8 mouse cellular contexts compared by ENCODE assay signal in genomic region chr11:101164351-101164665, GRCm38 (mm10). TPM values are rescaled to one million over a fixed set of nuclear protein-coding genes. Genes with fewer than 3 reads are reported as not detected.
DNase-seq lines count a peak whose midpoint lies in the region; ATAC-seq and TF ChIP-seq lines count a peak whose summit lies in the region.

No protein-coding gene starts in this region.

- peak overlapping the region; percentile 3; the same call in 1 of the 2 replicates for H3K4me3 ChIP-seq in spleen, adult 2 months (ENCODE audit: extremely low read depth, insufficient read depth, insufficient read length)
- peak overlapping the region; percentile 40 for H3K4me3 ChIP-seq in limb, embryonic 14.5 days (replicated peaks; ENCODE audit: low read length)
- H3K4me3 ChIP-seq in stomach, embryonic 14.5 days (ENCODE audit: low read depth, low read length) = peak overlapping the region; percentile 10

- H3K36me3 ChIP-seq in spleen, adult 2 months (ENCODE audit: control insufficient read depth, insufficient read depth, low read length) = no peaks in the 10 kb centered on the region
- H3K36me3 ChIP-seq in limb, embryonic 14.5 days (ENCODE audit: control insufficient read depth, insufficient read depth, low read length) = peaks cover 62% of the 10 kb centered on the region
- peaks cover 62% of the 10 kb centered on the region for H3K36me3 ChIP-seq in stomach, embryonic 14.5 days (ENCODE audit: control insufficient read depth, insufficient read depth, low read length)

- TF ChIP-seq POLR2A in spleen, adult 2 months (IDR thresholded peaks at IDR 0.05; ENCODE audit: low read depth, low read length) = no peak
- TF ChIP-seq POLR2A in limb, embryonic 14.5 days (IDR thresholded peaks at IDR 0.05; ENCODE audit: borderline replicate concordance, extremely low read depth, insufficient read depth, insufficient read length) = no peak

- H3K9me3 ChIP-seq in limb, embryonic 14.5 days (ENCODE audit: control insufficient read depth, low read length) = no peaks in the 10 kb centered on the region
- H3K9me3 ChIP-seq in stomach, embryonic 14.5 days (ENCODE audit: control insufficient read depth, low read depth, low read length) = no peaks in the 10 kb centered on the region

- H3K27me3 ChIP-seq in spleen, adult 2 months (ENCODE audit: control insufficient read depth, insufficient read depth, low read length) = peaks cover 26% of the 10 kb centered on the region
- H3K27me3 ChIP-seq in limb, embryonic 14.5 days (ENCODE audit: control insufficient read depth, insufficient read depth, low read length) = peaks cover 75% of the 10 kb centered on the region
- peaks cover 10% of the 10 kb centered on the region; the same call in 1 of the 2 replicates for H3K27me3 ChIP-seq in stomach, embryonic 14.5 days (ENCODE audit: control insufficient read depth, insufficient read depth, low read length)

- H3K4me1 ChIP-seq in spleen, adult 2 months (ENCODE audit: control insufficient read depth, insufficient read depth, insufficient read length) = peaks cover 6% of the 10 kb centered on the region
- H3K4me1 ChIP-seq in limb, embryonic 14.5 days (ENCODE audit: control insufficient read depth, insufficient read depth, low read length) = peaks cover 14% of the 10 kb centered on the region
- H3K4me1 ChIP-seq in stomach, embryonic 14.5 days (ENCODE audit: control insufficient read depth, insufficient read depth, low read length) = peaks cover 22% of the 10 kb centered on the region; the same call in 1 of the 2 replicates

- peak; percentile 18 for DNase-seq in cerebellum, adult 11 months
- DNase-seq in cerebellum, adult 9-10 months = no peak
- DNase-seq in spleen, adult 2 months (ENCODE audit: low read depth in 1 of 2, low spot score in 2 of 2) = no peak
- no peak for DNase-seq in spleen, postnatal 14 days (ENCODE audit: low spot score in 2 of 2)
- DNase-seq in limb, embryonic 14.5 days (ENCODE audit: low spot score) = no peak
- DNase-seq in ovary, postnatal 14 days (ENCODE audit: low spot score) = no peak

- no peak overlapping the region for H3K27ac ChIP-seq in spleen, adult 2 months (ENCODE audit: insufficient read depth, low read length)
- H3K27ac ChIP-seq in limb, embryonic 14.5 days (replicated peaks; ENCODE audit: low read depth, low read length) = no peak overlapping the region
- H3K27ac ChIP-seq in stomach, embryonic 14.5 days (ENCODE audit: low read length) = no peak overlapping the region

- H3K4me2 ChIP-seq in limb, embryonic 14.5 days (replicated peaks; ENCODE audit: low read depth, low read length, severe bottlenecking) = peak overlapping the region; percentile 71
- peak overlapping the region; percentile 25 for H3K4me2 ChIP-seq in stomach, embryonic 14.5 days (replicated peaks; ENCODE audit: low read depth, low read length)

- no peak for TF ChIP-seq CTCF in spleen, adult 2 months (IDR thresholded peaks at IDR 0.05; ENCODE audit: extremely low read depth, insufficient read depth, insufficient read length, insufficient replicate concordance)

- ATAC-seq in limb, embryonic 14.5 days (ENCODE audit: low FRiP score, low read depth) = no peak
- ATAC-seq in stomach, embryonic 14.5 days (ENCODE audit: insufficient number of reproducible peaks, insufficient read depth, low FRiP score, low read depth) = no peak
- no peak for ATAC-seq in activated CD4-positive, CD25-positive, alpha-beta regulatory T cell, adult 4 months

- WGBS in spleen, adult 2 months = 35% methylated on average over 21 of the region's 21 CpGs
- 6% methylated on average over 21 of the region's 21 CpGs for WGBS in limb, embryonic 14.5 days
- 30% methylated on average over 21 of the region's 21 CpGs for WGBS in stomach, embryonic 14.5 days

- H3K9ac ChIP-seq in limb, embryonic 14.5 days (ENCODE audit: low read depth, low read length, severe bottlenecking) = peak overlapping the region; percentile 49
- no peak overlapping the region for H3K9ac ChIP-seq in stomach, embryonic 14.5 days (replicated peaks; ENCODE audit: low read depth, low read length)

RNA-seq across cellular contexts. Expression of gene Cntnap1, which starts 6.0 kb away (rescaled TPM):
- 1.3 and 1.4 TPM in 2 replicates for polyA plus RNA-seq in spleen, adult 2 months (2012; rRNA removed)
- 1.5 and 2.1 TPM in 2 replicates for polyA plus RNA-seq in limb, embryonic 14.5 days (2012; rRNA removed)
- 0.56 and 0.64 TPM in 2 replicates for polyA plus RNA-seq in limb, embryonic 14.5 days (2014; fragmentation: Nextera tagmentation; extraction: Ambion mirVana)
- polyA plus RNA-seq in stomach, embryonic 14.5 days (2014; fragmentation: Nextera tagmentation; extraction: Ambion mirVana) = 2.1 and 2.2 TPM in 2 replicates
- polyA plus RNA-seq in activated CD4-positive, CD25-positive, alpha-beta regulatory T cell, adult 4 months (2017; shearing (Covaris generic)) = under 1 TPM; 0.29 to 0.33 TPM

RNA-seq across cellular contexts. Expression of gene Plekhh3, which starts 6.8 kb away (rescaled TPM):
- 5.8 and 8.4 TPM in 2 replicates for polyA plus RNA-seq in spleen, adult 2 months (2012; rRNA removed)
- 17.4 and 20.6 TPM in 2 replicates for polyA plus RNA-seq in limb, embryonic 14.5 days (2012; rRNA removed)
- polyA plus RNA-seq in limb, embryonic 14.5 days (2014; fragmentation: Nextera tagmentation; extraction: Ambion mirVana) = 19.6 and 20.5 TPM in 2 replicates
- 25.6 and 26.0 TPM in 2 replicates for polyA plus RNA-seq in stomach, embryonic 14.5 days (2014; fragmentation: Nextera tagmentation; extraction: Ambion mirVana)
- polyA plus RNA-seq in activated CD4-positive, CD25-positive, alpha-beta regulatory T cell, adult 4 months (2017; shearing (Covaris generic)) = not detected

RNA-seq across cellular contexts. Expression of gene Tubg2, which starts 8.6 kb away (rescaled TPM):
- polyA plus RNA-seq in spleen, adult 2 months (2012; rRNA removed) = 3.6 and 4.8 TPM in 2 replicates
- polyA plus RNA-seq in limb, embryonic 14.5 days (2012; rRNA removed) = 6.2 and 7.3 TPM in 2 replicates
- polyA plus RNA-seq in limb, embryonic 14.5 days (2014; fragmentation: Nextera tagmentation; extraction: Ambion mirVana) = 7.1 and 8.0 TPM in 2 replicates
- 3.6 and 4.5 TPM in 2 replicates for polyA plus RNA-seq in stomach, embryonic 14.5 days (2014; fragmentation: Nextera tagmentation; extraction: Ambion mirVana)
- under 1 TPM; 0.68 to 0.94 TPM for polyA plus RNA-seq in activated CD4-positive, CD25-positive, alpha-beta regulatory T cell, adult 4 months (2017; shearing (Covaris generic))

RNA-seq across cellular contexts. Expression of gene Ccr10, which starts 10.9 kb away (rescaled TPM):
- 1.6 and 1.9 TPM in 2 replicates for polyA plus RNA-seq in spleen, adult 2 months (2012; rRNA removed)
- 0.09 and 0.17 TPM in 2 replicates for polyA plus RNA-seq in limb, embryonic 14.5 days (2012; rRNA removed)
- 0.11 and 0.41 TPM in 2 replicates for polyA plus RNA-seq in limb, embryonic 14.5 days (2014; fragmentation: Nextera tagmentation; extraction: Ambion mirVana)
- 0.14 and 0.33 TPM in 2 replicates for polyA plus RNA-seq in stomach, embryonic 14.5 days (2014; fragmentation: Nextera tagmentation; extraction: Ambion mirVana)
- 1 to 10 TPM; 1.5 to 1.6 TPM for polyA plus RNA-seq in activated CD4-positive, CD25-positive, alpha-beta regulatory T cell, adult 4 months (2017; shearing (Covaris generic))

RNA-seq across cellular contexts. Expression of gene Tubg1, which starts 44.6 kb away (rescaled TPM):
- 16.4 and 17.7 TPM in 2 replicates for polyA plus RNA-seq in spleen, adult 2 months (2012; rRNA removed)
- 32.4 and 36.8 TPM in 2 replicates for polyA plus RNA-seq in limb, embryonic 14.5 days (2012; rRNA removed)
- polyA plus RNA-seq in limb, embryonic 14.5 days (2014; fragmentation: Nextera tagmentation; extraction: Ambion mirVana) = 52.5 and 52.7 TPM in 2 replicates
- 70.5 and 70.9 TPM in 2 replicates for polyA plus RNA-seq in stomach, embryonic 14.5 days (2014; fragmentation: Nextera tagmentation; extraction: Ambion mirVana)
- polyA plus RNA-seq in activated CD4-positive, CD25-positive, alpha-beta regulatory T cell, adult 4 months (2017; shearing (Covaris generic)) = 10 to 100 TPM; 17.7 to 26.8 TPM
